Mouse (Mus musculus): ENCODE measurements around the gene Gm45837. TPM values are rescaled to one million over a fixed set of nuclear protein-coding genes. Genes with fewer than 3 reads are reported as not detected.

Gene Gm45837
- polyA plus RNA-seq, 1 experiment from 2014 or later: not detected

- Histone ChIP-seq H3K9ac (peak overlapping the region; percentile 47; the same call in 1 of the 2 replicates), H3K9me3 (no peaks in the 10 kb centered on the region), H3K4me2 (no peak overlapping the region), H3K36me3 (no peaks in the 10 kb centered on the region), H3K4me1 (peaks cover 48% of the 10 kb centered on the region), H3K4me3 (no peak overlapping the region), H3K27ac (replicated peaks) (peak overlapping the region; percentile 53), H3K27me3 (replicated peaks) (peaks cover 10% of the 10 kb centered on the region; the same call in 1 of the 2 replicates)
- ATAC-seq (ENCODE audit: extremely low read depth, insufficient number of reproducible peaks, low FRiP score, low TSS enrichment): no peak
- 57% methylated on average over 8 of the region's 8 CpGs for WGBS
Measured at GRCm38 (mm10) chr7:101465850-101466580, 55.3 kb downstream of the Gm45837 start.

GRCm38 (mm10) chr7:101466581-101467081 is 55.9 kb downstream of the Gm45837 start:
- Histone ChIP-seq H3K9me3 (no peaks in the 10 kb centered on the region), H3K4me3 (no peak overlapping the region), H3K9ac (no peak overlapping the region), H3K4me2 (no peak overlapping the region), H3K27me3 (replicated peaks) (peaks cover 5% of the 10 kb centered on the region; the same call in 1 of the 2 replicates), H3K27ac (replicated peaks) (peak overlapping the region; percentile 53; the same call in 1 of the 2 replicates), H3K36me3 (no peaks in the 10 kb centered on the region), H3K4me1 (peaks cover 45% of the 10 kb centered on the region)
- WGBS: 68% methylated on average over 6 of the region's 6 CpGs
- ATAC-seq (ENCODE audit: extremely low read depth, insufficient number of reproducible peaks, low FRiP score, low TSS enrichment): peak; percentile 9; the same call in 1 of the 2 replicates

- H3K4me1 ChIP-seq: peaks cover 42% of the 10 kb centered on the region
- H3K27me3 ChIP-seq (replicated peaks): 0 out of 2 replicates have a peak, but pooled peaks cover 6% of the 10 kb centered on the region
- no peaks in the 10 kb centered on the region for H3K36me3 ChIP-seq
- no peak overlapping the region for H3K4me3 ChIP-seq
- no peak overlapping the region for H3K27ac ChIP-seq (replicated peaks)
- H3K9ac ChIP-seq: no peak overlapping the region
- no peaks in the 10 kb centered on the region for H3K9me3 ChIP-seq
- ATAC-seq (ENCODE audit: extremely low read depth, insufficient number of reproducible peaks, low FRiP score, low TSS enrichment): no peak
- no peak overlapping the region for H3K4me2 ChIP-seq
- 83% methylated on average over 2 of the region's 2 CpGs for WGBS
Measured at GRCm38 (mm10) chr7:101471423-101471822, 60.7 kb downstream of the Gm45837 start.

GRCm38 (mm10) chr7:101471968-101472480 is 61.3 kb downstream of the Gm45837 start:
- Histone ChIP-seq H3K4me3 (no peak overlapping the region), H3K4me2 (no peak overlapping the region), H3K36me3 (no peaks in the 10 kb centered on the region), H3K4me1 (peaks cover 36% of the 10 kb centered on the region), H3K27ac (replicated peaks) (peak overlapping the region; percentile 53; the same call in 1 of the 2 replicates), H3K27me3 (replicated peaks) (0 out of 2 replicates have a peak, but pooled peaks cover 10% of the 10 kb centered on the region), H3K9ac (no peak overlapping the region), H3K9me3 (no peaks in the 10 kb centered on the region)
- 75% methylated on average over 3 of the region's 3 CpGs for WGBS
- ATAC-seq (ENCODE audit: extremely low read depth, insufficient number of reproducible peaks, low FRiP score, low TSS enrichment): no peak

- Histone ChIP-seq H3K9ac (no peak overlapping the region), H3K4me1 (peaks cover 33% of the 10 kb centered on the region), H3K27ac (replicated peaks) (peak overlapping the region; percentile 53), H3K9me3 (no peaks in the 10 kb centered on the region), H3K4me3 (no peak overlapping the region), H3K27me3 (replicated peaks) (0 out of 2 replicates have a peak, but pooled peaks cover 10% of the 10 kb centered on the region), H3K36me3 (no peaks in the 10 kb centered on the region), H3K4me2 (peak overlapping the region; percentile 16)
- no peak for ATAC-seq (ENCODE audit: extremely low read depth, insufficient number of reproducible peaks, low FRiP score, low TSS enrichment)
- WGBS: 35% methylated on average over 10 of the region's 10 CpGs
Measured at GRCm38 (mm10) chr7:101472598-101473558, 62.2 kb downstream of the Gm45837 start.

GRCm38 (mm10) chr7:101474399-101474811 is 63.7 kb downstream of the Gm45837 start:
- Histone ChIP-seq H3K4me2 (no peak overlapping the region), H3K9ac (no peak overlapping the region), H3K4me1 (peaks cover 32% of the 10 kb centered on the region), H3K36me3 (no peaks in the 10 kb centered on the region), H3K4me3 (no peak overlapping the region), H3K27ac (replicated peaks) (no peak overlapping the region), H3K9me3 (no peaks in the 10 kb centered on the region), H3K27me3 (replicated peaks) (0 out of 2 replicates have a peak, but pooled peaks cover 18% of the 10 kb centered on the region)
- no peak for ATAC-seq (ENCODE audit: extremely low read depth, insufficient number of reproducible peaks, low FRiP score, low TSS enrichment)
- WGBS: 61% methylated on average over 5 of the region's 5 CpGs

- Histone ChIP-seq H3K36me3 (no peaks in the 10 kb centered on the region), H3K9me3 (no peaks in the 10 kb centered on the region), H3K4me3 (no peak overlapping the region), H3K27me3 (replicated peaks) (0 out of 2 replicates have a peak, but pooled peaks cover 18% of the 10 kb centered on the region), H3K27ac (replicated peaks) (no peak overlapping the region), H3K4me2 (no peak overlapping the region), H3K9ac (no peak overlapping the region), H3K4me1 (peaks cover 30% of the 10 kb centered on the region)
- 72% methylated on average over 3 of the region's 3 CpGs for WGBS
- no peak for ATAC-seq (ENCODE audit: extremely low read depth, insufficient number of reproducible peaks, low FRiP score, low TSS enrichment)
Measured at GRCm38 (mm10) chr7:101476028-101476427, 65.3 kb downstream of the Gm45837 start.

- Histone ChIP-seq H3K27ac (replicated peaks) (no peak overlapping the region), H3K4me3 (no peak overlapping the region), H3K4me1 (peaks cover 30% of the 10 kb centered on the region), H3K9me3 (no peaks in the 10 kb centered on the region), H3K27me3 (replicated peaks) (0 out of 2 replicates have a peak, but pooled peaks cover 18% of the 10 kb centered on the region), H3K4me2 (no peak overlapping the region), H3K36me3 (no peaks in the 10 kb centered on the region), H3K9ac (no peak overlapping the region)
- WGBS: 58% methylated on average over 4 of the region's 4 CpGs
- ATAC-seq (ENCODE audit: extremely low read depth, insufficient number of reproducible peaks, low FRiP score, low TSS enrichment): no peak
Measured at GRCm38 (mm10) chr7:101476493-101476892, 65.8 kb downstream of the Gm45837 start.

- Histone ChIP-seq H3K9me3 (no peaks in the 10 kb centered on the region), H3K4me3 (no peak overlapping the region), H3K27ac (replicated peaks) (no peak overlapping the region), H3K9ac (no peak overlapping the region), H3K4me2 (no peak overlapping the region), H3K36me3 (no peaks in the 10 kb centered on the region), H3K27me3 (replicated peaks) (0 out of 2 replicates have a peak, but pooled peaks cover 18% of the 10 kb centered on the region), H3K4me1 (peaks cover 26% of the 10 kb centered on the region)
- 30% methylated on average over 5 of the region's 5 CpGs for WGBS
- no peak for ATAC-seq (ENCODE audit: extremely low read depth, insufficient number of reproducible peaks, low FRiP score, low TSS enrichment)
Measured at GRCm38 (mm10) chr7:101477200-101477599, 66.5 kb downstream of the Gm45837 start.

- Histone ChIP-seq H3K4me2 (no peak overlapping the region), H3K9me3 (no peaks in the 10 kb centered on the region), H3K27ac (replicated peaks) (no peak overlapping the region), H3K4me1 (peaks cover 26% of the 10 kb centered on the region), H3K9ac (no peak overlapping the region), H3K36me3 (no peaks in the 10 kb centered on the region), H3K4me3 (no peak overlapping the region), H3K27me3 (replicated peaks) (0 out of 2 replicates have a peak, but pooled peaks cover 18% of the 10 kb centered on the region)
- WGBS: 64% methylated on average over 5 of the region's 5 CpGs
- no peak for ATAC-seq (ENCODE audit: extremely low read depth, insufficient number of reproducible peaks, low FRiP score, low TSS enrichment)
Measured at GRCm38 (mm10) chr7:101478099-101478498, 67.4 kb downstream of the Gm45837 start.
